24 mouse cellular contexts compared by ENCODE assay signal in the genomic region with DNA sequence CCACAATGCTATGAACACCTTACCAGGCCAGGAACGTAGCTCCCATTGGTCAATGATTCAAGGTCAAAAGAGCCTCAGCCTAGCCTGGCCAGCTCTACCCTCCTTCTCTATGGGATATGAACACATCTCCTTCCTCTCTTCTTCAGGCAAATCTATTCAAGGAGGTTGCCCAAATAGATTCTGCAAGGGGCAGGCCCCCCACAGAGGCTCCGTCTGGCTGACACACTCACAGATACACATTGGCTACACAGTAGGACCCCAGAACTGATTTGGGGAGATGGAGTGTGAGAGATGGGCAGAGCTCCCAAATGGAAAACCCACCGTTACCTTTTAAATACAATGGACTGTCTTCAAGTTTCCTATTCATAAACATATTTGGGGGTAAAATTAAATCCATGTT.
"Had no signal": no experiment of that assay in that cellular context is flagged by ENCODE, and none has a peak within 500 bp of the region (broad histone marks: within the 10 kb centered on the region; RNA-seq: fewer than 3 reads in every experiment).

No protein-coding gene starts in this region.

- H3K27me3 ChIP-seq: embryonic facial prominence, embryonic 12.5 days; embryonic facial prominence, embryonic 13.5 days; embryonic facial prominence, embryonic 15.5 days; forebrain, embryonic 12.5 days; forebrain, embryonic 13.5 days; forebrain, embryonic 15.5 days had no signal

- H3K4me1 ChIP-seq: embryonic facial prominence, embryonic 10.5 days; embryonic facial prominence, embryonic 12.5 days; embryonic facial prominence, embryonic 13.5 days; forebrain, embryonic 10.5 days; forebrain, embryonic 12.5 days; forebrain, embryonic 13.5 days; forebrain, embryonic 15.5 days; heart, embryonic 10.5 days had no signal

- H3K27ac ChIP-seq: embryonic facial prominence, embryonic 10.5 days; embryonic facial prominence, embryonic 12.5 days; embryonic facial prominence, embryonic 13.5 days; embryonic facial prominence, embryonic 15.5 days; forebrain, embryonic 10.5 days; forebrain, embryonic 12.5 days; forebrain, embryonic 13.5 days; forebrain, embryonic 15.5 days; gastrocnemius, adult 2 months; heart, adult 2 months; heart, embryonic 10.5 days had no signal

- H3K4me3 ChIP-seq: embryonic facial prominence, embryonic 10.5 days; embryonic facial prominence, embryonic 12.5 days; embryonic facial prominence, embryonic 13.5 days; embryonic facial prominence, embryonic 15.5 days; erythroblast, embryonic 14.5 days; forebrain, embryonic 10.5 days; forebrain, embryonic 12.5 days; forebrain, embryonic 13.5 days; forebrain, embryonic 15.5 days; gastrocnemius, adult 2 months; heart, adult 2 months; heart, embryonic 10.5 days had no signal

- DNase-seq: cerebellum, adult 8-10 months; cerebellum, adult 9-10 months; cerebellum, adult 9-11 months; cerebellum, postnatal 25 days; cerebellum, postnatal 36 days; embryo, embryonic 11 days; forebrain, postnatal 0 days; gastrocnemius, adult 2 months; gastrocnemius, postnatal 10 days; gastrocnemius, postnatal 14 days; gastrocnemius, postnatal 25 days; gastrocnemius, postnatal 36 days; heart, adult 18-20 months; heart, adult 2 months had no signal
